Mouse (Mus musculus) embryonic facial prominence, embryonic 11.5 days (tissue): ENCODE measurements around the gene Zfp451. TPM values are rescaled to one million over a fixed set of nuclear protein-coding genes. Genes with fewer than 3 reads are reported as not detected.

Source experiments
- polyA plus RNA-seq: library from polyadenylated mRNA; unstranded; fragments of >200 nt; fragmentation: Nextera tagmentation; extraction: Ambion mirVana; gene quantifications from 2 replicates; pipeline ENCODE4 v1.2.1, GENCODE M21; 2014

Zfp451 gene
- polyA plus RNA-seq, 1 experiment from 2014 or later: 42.8 TPM

Other genes with a start within 250 kb of the Zfp451 start
- 54.6 and 56.3 TPM in 2 replicates for gene Prim2, start 144.8 kb downstream of the Zfp451 start, polyA plus RNA-seq
- 28.8 and 33.0 TPM in 2 replicates for gene Rab23, start 94.7 kb downstream of the Zfp451 start, polyA plus RNA-seq
- 46.7 and 49.6 TPM in 2 replicates for gene Bag2, start 56.8 kb downstream of the Zfp451 start, polyA plus RNA-seq
- gene Bend6, start 93.2 kb upstream of the Zfp451 start, polyA plus RNA-seq: 2.3 and 2.8 TPM in 2 replicates
- gene Dst, start 93.6 kb upstream of the Zfp451 start, polyA plus RNA-seq: 20.7 and 21.8 TPM in 2 replicates